Mouse (Mus musculus): ENCODE results near the gene Pan2.
A peak's percentile ranks its signal among the peaks of the same experiment; 100 is the strongest.

DNA sequence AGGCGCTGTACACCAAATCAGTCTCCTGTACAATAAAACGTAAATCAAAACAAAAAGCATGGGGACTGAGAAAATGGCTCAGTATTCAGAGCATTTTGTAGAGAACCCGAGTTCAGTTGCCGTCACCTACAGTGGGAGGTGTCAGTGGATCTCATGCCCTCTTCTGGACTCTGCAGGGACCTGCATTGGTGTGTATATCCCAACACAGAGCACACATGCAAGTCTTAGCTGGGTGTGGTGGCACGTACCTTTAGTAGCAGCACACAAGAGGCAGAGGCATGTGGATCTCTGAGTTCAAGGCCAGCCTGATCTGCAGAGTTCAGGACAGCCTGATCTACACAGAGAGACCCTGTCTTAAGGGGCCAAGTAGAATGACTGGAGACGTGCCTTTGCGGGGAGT is 6.5 kb downstream of the Pan2 start:
- TF ChIP-seq RCOR1 (conservative IDR thresholded peaks at IDR 0.05; ENCODE audit: low read depth, low read length) (no peak), POLR2A (IDR thresholded peaks at IDR 0.05; ENCODE audit: low read depth, low read length) (no peak), EP300 (IDR thresholded peaks at IDR 0.05; ENCODE audit: low read length) (no peak), CTCF (conservative IDR thresholded peaks at IDR 0.05 in 1 of 2, IDR thresholded peaks at IDR 0.05 in 1 of 2; ENCODE audit: low read depth in 2 of 2, low read length in 2 of 2) (peak in 1 of 2 experiments; percentile 42; a peak in 2 of 4 replicates), NRF1 (IDR thresholded peaks at IDR 0.05; ENCODE audit: low read depth, low read length) (no peak), E2F4 (IDR thresholded peaks at IDR 0.05; ENCODE audit: insufficient replicate concordance, low read depth, low read length) (no peak), ELF1 (IDR thresholded peaks at IDR 0.05; ENCODE audit: low read depth, low read length) (no peak), ZNF384 (IDR thresholded peaks at IDR 0.05; ENCODE audit: low read depth, low read length) (no peak), ETS1 (conservative IDR thresholded peaks at IDR 0.05; ENCODE audit: low read depth, low read length) (no peak)

Data from CH12.LX (cell line).